Mouse (Mus musculus) embryonic facial prominence, embryonic 15.5 days (tissue): ENCODE results near the gene Haao. TPM values are rescaled to one million over a fixed set of nuclear protein-coding genes. Genes with fewer than 3 reads are reported as not detected.

Source experiments
- ATAC-seq: fragments of 200-750 bp; cut with Nextera tagmentation; 2 replicates; pipeline ENCODE4 v1.8.0; 2017; ENCODE audit warnings: low read depth, moderate TSS enrichment; ENCODE audit not compliant: insufficient number of reproducible peaks, low FRiP score, low TSS enrichment
- H3K27ac ChIP-seq: fragments of 300-500 bp; sonication (generic); replicated peaks from 2 replicates; pipeline ENCODE4 v1.5.1; 2015; ENCODE audit warnings: mild to moderate bottlenecking, inconsistent platforms
- H3K27me3 ChIP-seq: fragments of 300-500 bp; sonication (generic); 2 replicates; pipeline ENCODE4 v1.6.1; 2015; ENCODE audit warnings: inconsistent platforms
- H3K36me3 ChIP-seq: fragments of 300-500 bp; sonication (generic); 2 replicates; pipeline ENCODE4 v1.6.1; 2015; ENCODE audit warnings: mild to moderate bottlenecking, inconsistent platforms
- H3K4me1 ChIP-seq: fragments of 300-500 bp; sonication (generic); 2 replicates; pipeline ENCODE4 v1.6.1; 2015; ENCODE audit warnings: inconsistent platforms
- H3K4me2 ChIP-seq: fragments of 300-500 bp; sonication (generic); replicated peaks from 2 replicates; pipeline ENCODE4 v1.6.1; 2015; ENCODE audit warnings: mild to moderate bottlenecking, inconsistent platforms
- H3K4me3 ChIP-seq: fragments of 300-500 bp; sonication (generic); replicated peaks from 2 replicates; pipeline ENCODE4 v1.5.1; 2015; ENCODE audit warnings: mild to moderate bottlenecking, inconsistent platforms
- H3K9ac ChIP-seq: fragments of 300-500 bp; sonication (generic); 2 replicates; pipeline ENCODE4 v1.6.1; 2015; ENCODE audit warnings: inconsistent platforms
- H3K9me3 ChIP-seq: fragments of 300-500 bp; sonication (generic); replicated peaks from 2 replicates; pipeline ENCODE4 v1.6.1; 2016; ENCODE audit warnings: inconsistent platforms
- WGBS: fragments of 180-500 bp; shearing (Covaris S2); methylation state at CpG from one replicate; pipeline ENCODE4 v1.1.7; 2015; 5-methylcytosine and 5-hydroxymethylcytosine counted together
- polyA plus RNA-seq: library from polyadenylated mRNA; unstranded; fragments of >200 nt; fragmentation: Nextera tagmentation; extraction: Ambion mirVana; gene quantifications from 2 replicates; pipeline ENCODE4 v1.2.1, GENCODE M21; 2015

The Haao gene
- polyA plus RNA-seq, 1 experiment from 2014 or later, result 1.1 TPM

DNA sequence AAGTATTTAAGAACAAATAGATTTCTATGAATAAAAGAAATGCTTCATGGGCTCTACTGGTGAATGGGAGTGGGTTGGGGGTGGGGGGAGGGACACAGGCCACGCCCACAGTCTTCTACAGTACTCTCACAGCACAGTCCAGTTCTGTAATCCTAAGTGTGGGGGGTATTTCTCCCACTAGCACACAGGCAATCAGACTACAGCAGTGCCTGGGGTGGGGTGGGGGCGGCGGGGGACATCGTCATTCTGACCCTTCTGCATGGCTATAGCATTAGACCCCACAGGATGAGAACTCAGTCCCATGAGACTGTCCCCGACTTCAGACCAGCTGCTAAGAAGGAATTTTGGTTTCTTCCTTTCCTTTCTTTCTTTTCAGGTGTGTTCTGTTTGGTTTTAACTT, 2.0 kb upstream of the Haao start:
- H3K27me3 ChIP-seq, result no peaks in the 10 kb centered on the region
- 0 out of 2 replicates have a peak, but pooled peaks have one; percentile 22 for ATAC-seq
- no peaks in the 10 kb centered on the region for H3K9me3 ChIP-seq
- no peak overlapping the region for H3K27ac ChIP-seq
- H3K4me2 ChIP-seq, result no peak overlapping the region
- H3K4me3 ChIP-seq, result no peak overlapping the region
- 85% methylated on average over 5 of the region's 5 CpGs for WGBS
- no peak overlapping the region for H3K9ac ChIP-seq
- H3K4me1 ChIP-seq, result peaks cover 4% of the 10 kb centered on the region; the same call in 1 of the 2 replicates
- no peaks in the 10 kb centered on the region for H3K36me3 ChIP-seq

DNA sequence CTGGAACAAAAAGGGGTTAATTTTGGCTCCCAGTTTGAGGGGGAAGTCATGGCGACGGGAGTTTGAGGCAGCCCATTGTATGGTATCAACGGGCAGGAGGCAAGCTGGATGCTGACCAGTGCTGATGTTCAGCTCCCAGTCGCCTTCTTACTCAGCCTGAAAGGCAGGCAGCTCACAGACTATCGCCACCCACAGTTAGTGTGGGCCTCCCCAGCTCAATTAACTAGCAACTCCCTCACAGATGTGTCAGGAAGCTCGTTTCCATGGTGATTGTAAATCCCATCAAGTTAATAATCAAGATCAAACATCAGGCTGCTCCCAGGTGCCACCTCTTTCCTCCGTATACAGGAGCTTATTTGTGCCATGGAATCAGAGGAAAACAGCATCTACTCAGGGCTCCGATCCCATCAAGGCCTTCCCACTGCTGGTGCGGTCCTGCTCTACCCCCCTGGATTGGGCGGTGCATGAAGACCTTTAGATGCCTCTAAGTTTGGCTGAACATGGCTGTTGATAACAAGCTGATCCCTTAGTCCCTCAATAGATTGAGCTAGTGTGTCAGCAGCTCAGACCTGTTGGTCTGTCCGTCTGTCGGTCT, 1.4 kb upstream of the Haao start:
- no peak for ATAC-seq
- H3K27ac ChIP-seq, result no peak overlapping the region
- H3K4me1 ChIP-seq, result peaks cover 4% of the 10 kb centered on the region; the same call in 1 of the 2 replicates
- H3K4me2 ChIP-seq, result no peak overlapping the region
- no peaks in the 10 kb centered on the region for H3K36me3 ChIP-seq
- 74% methylated on average over 12 of the region's 12 CpGs for WGBS
- H3K27me3 ChIP-seq, result no peaks in the 10 kb centered on the region
- no peaks in the 10 kb centered on the region for H3K9me3 ChIP-seq
- H3K9ac ChIP-seq, result no peak overlapping the region
- H3K4me3 ChIP-seq, result no peak overlapping the region

DNA sequence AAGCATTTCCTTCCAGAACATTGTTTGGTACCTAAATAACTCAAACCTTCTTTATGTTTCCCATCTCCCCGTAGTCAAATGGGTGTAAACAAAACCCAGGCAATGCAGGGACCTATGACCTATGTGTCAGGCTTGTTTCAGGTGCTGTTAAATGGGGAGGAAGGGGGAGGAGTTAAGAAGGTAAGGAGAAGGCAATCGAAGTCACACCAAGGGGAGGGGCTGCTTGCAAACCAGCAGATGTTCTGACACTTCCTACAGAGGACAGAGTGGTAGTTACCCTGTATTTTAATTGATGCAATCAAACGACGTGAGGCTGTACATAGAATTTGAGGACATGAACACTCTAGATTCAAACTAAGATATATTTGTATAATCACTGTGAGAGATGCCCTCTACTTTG, 719 bp upstream of the Haao start:
- Histone ChIP-seq H3K36me3 (no peaks in the 10 kb centered on the region), H3K4me1 (peaks cover 4% of the 10 kb centered on the region; the same call in 1 of the 2 replicates), H3K4me3 (no peak overlapping the region), H3K9ac (no peak overlapping the region), H3K27ac (no peak overlapping the region), H3K27me3 (no peaks in the 10 kb centered on the region), H3K9me3 (no peaks in the 10 kb centered on the region), H3K4me2 (no peak overlapping the region)
- ATAC-seq, result no peak
- WGBS, result 62% methylated on average over 4 of the region's 4 CpGs

DNA sequence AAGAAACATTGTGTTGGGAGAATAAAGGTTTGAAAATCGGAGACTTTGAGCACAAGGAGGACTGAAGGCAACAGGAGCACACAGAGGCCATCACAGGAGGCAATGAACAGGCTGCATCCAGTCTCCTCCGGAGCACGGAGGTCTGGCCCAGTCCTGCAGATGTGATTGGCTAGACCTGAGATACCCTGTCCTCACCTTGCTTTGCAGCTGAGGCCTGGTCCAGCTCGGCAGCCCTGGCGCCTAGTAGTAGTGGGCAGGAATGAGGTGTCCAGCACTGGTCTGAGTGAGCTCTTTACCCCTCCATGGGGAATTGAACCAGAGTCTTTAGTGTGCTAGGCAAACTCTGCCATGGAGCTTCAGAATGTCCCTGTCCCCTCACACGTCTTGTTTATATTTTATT, 663 bp downstream of the Haao start:
- Histone ChIP-seq H3K4me1 (peaks cover 4% of the 10 kb centered on the region; the same call in 1 of the 2 replicates), H3K4me3 (no peak overlapping the region), H3K4me2 (no peak overlapping the region), H3K9ac (no peak overlapping the region), H3K27me3 (no peaks in the 10 kb centered on the region), H3K36me3 (no peaks in the 10 kb centered on the region), H3K27ac (no peak overlapping the region), H3K9me3 (no peaks in the 10 kb centered on the region)
- no peak for ATAC-seq
- WGBS, result 89% methylated on average over 6 of the region's 6 CpGs

DNA sequence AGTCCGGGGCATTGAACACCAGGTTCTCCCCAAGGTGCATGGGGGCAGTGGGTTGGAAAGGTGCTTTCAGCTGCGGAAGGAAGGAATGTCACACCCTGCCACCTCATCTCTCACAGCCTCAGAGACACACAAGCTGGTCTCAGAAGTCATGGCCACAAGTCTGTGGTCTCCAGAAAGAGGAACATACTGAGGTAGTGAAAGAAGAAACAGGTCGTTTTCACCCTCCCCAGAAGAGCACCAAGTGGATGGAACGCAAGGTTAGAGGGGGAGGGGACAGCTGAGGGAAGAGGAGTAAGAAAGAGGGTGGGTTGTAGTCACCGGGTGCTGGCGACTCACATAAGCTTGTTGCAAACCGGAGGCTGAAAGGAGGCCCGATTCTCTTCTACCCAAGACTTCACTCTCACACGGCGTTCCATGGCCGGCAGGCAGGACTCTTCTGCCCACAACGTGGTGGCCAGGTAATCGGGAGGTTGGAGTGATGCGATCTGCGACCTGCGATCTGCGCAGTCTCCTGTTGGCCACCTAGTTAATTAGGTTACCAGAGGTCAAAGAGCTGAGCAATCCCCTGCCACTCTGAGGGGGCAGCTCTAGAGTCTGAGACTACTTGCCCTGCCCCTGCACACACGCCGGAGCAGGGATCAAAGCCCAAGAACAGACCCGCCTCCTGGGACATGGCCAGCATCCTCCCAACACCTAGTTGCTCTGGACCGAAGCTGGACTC, 1.3 kb downstream of the Haao start:
- Histone ChIP-seq H3K27ac (no peak overlapping the region), H3K9me3 (no peaks in the 10 kb centered on the region), H3K4me1 (peaks cover 4% of the 10 kb centered on the region; the same call in 1 of the 2 replicates), H3K9ac (no peak overlapping the region), H3K4me3 (no peak overlapping the region), H3K4me2 (no peak overlapping the region), H3K27me3 (no peaks in the 10 kb centered on the region), H3K36me3 (no peaks in the 10 kb centered on the region)
- WGBS, result 84% methylated on average over 21 of the region's 21 CpGs
- no peak for ATAC-seq

DNA sequence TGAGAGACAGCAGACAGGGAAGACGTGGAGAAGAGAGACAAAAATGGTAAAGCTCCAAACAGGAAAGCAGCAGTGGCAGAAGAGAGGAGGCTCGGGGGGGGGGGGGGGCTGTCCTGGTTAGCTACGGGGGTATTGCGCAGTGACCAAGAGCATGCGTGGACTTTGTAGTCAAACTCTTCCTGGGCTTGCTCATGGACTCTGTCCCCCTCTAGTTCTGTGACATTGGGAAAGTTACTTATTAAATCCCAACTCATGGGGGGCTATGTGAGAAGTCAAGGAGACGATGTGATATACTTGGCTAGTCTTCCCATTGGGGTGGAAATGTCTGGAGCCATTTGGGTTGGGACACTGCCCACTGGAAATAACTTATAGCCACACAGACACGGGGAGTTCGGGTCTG, 2.2 kb downstream of the Haao start:
- WGBS, result 76% methylated on average over 8 of the region's 8 CpGs
- ATAC-seq, result no peak
- Histone ChIP-seq H3K27ac (no peak overlapping the region), H3K4me2 (no peak overlapping the region), H3K9ac (no peak overlapping the region), H3K27me3 (no peaks in the 10 kb centered on the region), H3K9me3 (no peaks in the 10 kb centered on the region), H3K36me3 (no peaks in the 10 kb centered on the region), H3K4me1 (peaks cover 4% of the 10 kb centered on the region; the same call in 1 of the 2 replicates), H3K4me3 (no peak overlapping the region)

DNA sequence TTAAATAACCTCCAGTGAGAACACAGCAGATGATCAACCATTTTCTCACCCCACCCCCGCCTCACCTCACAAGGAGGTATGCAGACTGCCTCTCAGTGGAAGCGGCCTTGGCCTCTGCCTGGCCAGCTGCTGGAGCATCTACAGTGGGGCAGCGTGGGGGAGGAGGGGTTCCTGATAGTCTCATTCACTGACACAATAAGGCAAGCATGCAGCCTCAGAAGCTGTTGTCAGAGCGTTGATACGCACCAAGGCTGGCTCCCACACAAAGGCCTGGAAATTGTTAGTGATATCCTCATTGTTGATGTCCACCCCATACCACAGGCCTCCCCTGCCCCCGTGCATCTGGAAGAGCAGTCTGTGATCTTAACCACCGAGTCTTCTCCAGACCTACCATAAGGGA, 4.0 kb downstream of the Haao start:
- WGBS, result 74% methylated on average over 7 of the region's 7 CpGs
- H3K27me3 ChIP-seq, result no peaks in the 10 kb centered on the region
- H3K27ac ChIP-seq, result no peak overlapping the region
- ATAC-seq, result no peak
- no peaks in the 10 kb centered on the region for H3K4me1 ChIP-seq
- H3K9me3 ChIP-seq, result no peaks in the 10 kb centered on the region
- no peaks in the 10 kb centered on the region for H3K36me3 ChIP-seq
- no peak overlapping the region for H3K9ac ChIP-seq
- H3K4me2 ChIP-seq, result no peak overlapping the region
- H3K4me3 ChIP-seq, result no peak overlapping the region

DNA sequence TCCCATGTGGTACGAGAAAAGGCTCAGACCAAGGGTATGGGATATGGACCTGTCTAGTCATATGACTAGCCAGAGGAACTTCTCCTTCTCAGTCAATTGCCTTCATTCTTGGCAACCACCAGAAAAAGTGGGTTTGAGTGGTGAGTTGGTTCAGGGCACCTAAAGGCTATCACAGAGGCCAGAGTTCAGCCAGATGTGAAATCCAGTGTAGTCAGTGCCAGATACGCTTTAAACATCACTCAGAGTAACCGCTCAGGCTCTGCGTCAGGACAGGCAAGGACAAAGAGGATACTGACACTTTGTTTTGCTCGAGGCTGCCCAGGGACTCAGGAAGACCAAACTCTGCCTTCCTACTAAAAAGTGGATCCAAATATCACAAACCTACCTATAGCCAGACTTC, 6.8 kb downstream of the Haao start:
- Histone ChIP-seq H3K9me3 (no peaks in the 10 kb centered on the region), H3K4me1 (peaks cover 18% of the 10 kb centered on the region), H3K4me2 (no peak overlapping the region), H3K4me3 (no peak overlapping the region), H3K9ac (no peak overlapping the region), H3K36me3 (no peaks in the 10 kb centered on the region), H3K27ac (no peak overlapping the region), H3K27me3 (no peaks in the 10 kb centered on the region)
- WGBS, result 75% methylated on average over 5 of the region's 5 CpGs
- no peak for ATAC-seq

DNA sequence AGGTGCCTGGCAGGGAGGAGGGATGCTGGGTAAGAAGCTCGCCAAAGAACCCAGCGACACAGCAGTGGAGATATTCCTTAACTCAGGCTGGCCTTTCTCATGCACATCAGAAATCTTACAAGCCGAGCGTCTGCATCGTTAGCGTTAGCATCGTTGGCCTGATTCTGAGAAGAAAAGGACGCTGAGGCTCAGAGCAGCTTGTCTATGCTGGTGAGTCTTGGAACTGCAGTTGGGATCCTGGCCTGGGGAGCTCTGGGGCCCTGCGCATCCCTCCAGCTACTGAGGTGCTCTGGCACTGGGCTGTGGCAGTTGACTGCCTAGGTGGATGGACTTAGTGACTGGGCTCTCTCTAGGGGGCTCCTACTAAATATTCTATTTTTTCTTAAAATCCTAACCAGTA, 8.6 kb downstream of the Haao start:
- 72% methylated on average over 9 of the region's 9 CpGs for WGBS
- no peak overlapping the region for H3K27ac ChIP-seq
- no peak for ATAC-seq
- no peaks in the 10 kb centered on the region for H3K36me3 ChIP-seq
- no peak overlapping the region for H3K4me3 ChIP-seq
- H3K9ac ChIP-seq, result no peak overlapping the region
- no peaks in the 10 kb centered on the region for H3K27me3 ChIP-seq
- peaks cover 25% of the 10 kb centered on the region for H3K4me1 ChIP-seq
- no peak overlapping the region for H3K4me2 ChIP-seq
- H3K9me3 ChIP-seq, result no peaks in the 10 kb centered on the region

DNA sequence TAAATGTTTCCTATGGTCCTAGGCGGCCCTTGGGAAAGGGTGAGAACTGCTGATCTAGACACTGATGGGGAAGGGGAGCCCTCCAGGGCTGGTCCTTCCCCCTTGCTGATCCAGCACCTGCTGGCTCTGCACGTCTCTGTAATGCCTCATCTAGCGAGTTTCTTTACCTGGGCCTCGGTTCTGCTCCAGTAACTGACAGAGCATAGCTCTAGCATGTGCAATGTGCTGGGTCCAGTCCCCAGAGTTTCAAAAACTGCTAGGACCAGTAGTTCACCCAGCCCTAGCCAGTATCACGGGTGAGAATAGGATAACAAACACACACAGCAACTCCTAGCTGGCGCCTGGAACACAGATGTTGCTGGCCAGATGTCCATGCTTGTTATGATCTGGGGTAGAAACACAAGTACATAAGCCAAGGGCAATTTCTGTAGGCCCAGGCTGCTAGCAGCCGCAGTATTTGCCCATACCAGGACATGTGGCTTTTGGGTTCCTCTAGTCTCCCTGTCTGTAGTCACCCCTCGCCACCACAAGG, 10.0 kb downstream of the Haao start:
- Histone ChIP-seq H3K36me3 (no peaks in the 10 kb centered on the region), H3K4me3 (no peak overlapping the region), H3K9ac (no peak overlapping the region), H3K9me3 (no peaks in the 10 kb centered on the region), H3K27me3 (no peaks in the 10 kb centered on the region), H3K4me1 (peaks cover 25% of the 10 kb centered on the region), H3K27ac (no peak overlapping the region), H3K4me2 (no peak overlapping the region)
- ATAC-seq, result no peak; the same call in 1 of the 2 replicates
- WGBS, result 48% methylated on average over 8 of the region's 8 CpGs

DNA sequence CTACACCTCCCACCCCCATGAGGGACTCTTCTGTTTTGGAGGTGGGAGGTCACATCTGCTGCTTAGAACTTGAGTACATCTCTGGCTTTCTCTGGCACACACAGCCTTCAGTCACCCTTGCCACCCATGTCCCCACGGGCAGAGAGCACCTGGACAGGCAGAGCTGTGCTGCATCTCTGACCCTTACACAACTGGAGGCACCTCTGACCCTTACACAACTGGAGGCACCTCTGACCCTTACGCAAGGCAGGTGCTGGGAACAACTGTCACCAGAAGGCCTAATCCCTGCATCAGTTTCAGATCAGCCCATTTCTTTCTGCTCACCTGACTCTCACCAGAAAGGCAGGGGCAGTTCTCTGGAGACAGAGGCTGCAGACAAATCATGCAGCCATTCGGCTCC, 11.7 kb downstream of the Haao start:
- no peak for ATAC-seq
- Histone ChIP-seq H3K27me3 (no peaks in the 10 kb centered on the region), H3K9me3 (no peaks in the 10 kb centered on the region), H3K4me2 (no peak overlapping the region), H3K36me3 (no peaks in the 10 kb centered on the region), H3K4me3 (no peak overlapping the region), H3K9ac (no peak overlapping the region), H3K4me1 (peaks cover 27% of the 10 kb centered on the region), H3K27ac (no peak overlapping the region)
- 56% methylated on average over 3 of the region's 3 CpGs for WGBS
